In genomic region chr7:116323331-116323964, GRCm38 (mm10) we compare ENCODE assay signal across 8 mouse cellular contexts. TPM values are rescaled to one million over a fixed set of nuclear protein-coding genes. Genes with fewer than 3 reads are reported as not detected.
DNase-seq lines count a peak whose midpoint lies in the region; ATAC-seq and TF ChIP-seq lines count a peak whose summit lies in the region.

No protein-coding gene starts in this region.

- no peaks in the 10 kb centered on the region for H3K4me1 ChIP-seq in testis, adult 2 months (ENCODE audit: control insufficient read depth, insufficient read depth, low read length)
- H3K4me1 ChIP-seq in intestine, embryonic 14.5 days (replicated peaks; ENCODE audit: control insufficient read depth, insufficient read depth, low read length), result no peaks in the 10 kb centered on the region
- H3K4me1 ChIP-seq in limb, embryonic 13.5 days, result no peaks in the 10 kb centered on the region
- H3K4me1 ChIP-seq in midbrain, embryonic 12.5 days, result no peaks in the 10 kb centered on the region

- no peak overlapping the region for H3K27ac ChIP-seq in testis, adult 2 months (ENCODE audit: control insufficient read depth, insufficient read depth, low read depth, low read length)
- no peak overlapping the region for H3K27ac ChIP-seq in intestine, embryonic 14.5 days (ENCODE audit: low read depth)
- H3K27ac ChIP-seq in limb, embryonic 13.5 days, result no peak overlapping the region
- H3K27ac ChIP-seq in midbrain, embryonic 12.5 days (replicated peaks), result no peak overlapping the region

- DNase-seq in testis, postnatal 14 days (ENCODE audit: low spot score), result no peak
- DNase-seq in cerebellum, postnatal 4 days (ENCODE audit: low spot score in 2 of 2), result peak; percentile 61 to 81
- DNase-seq in gastrocnemius, postnatal 10 days, result peak; percentile 74
- peak; percentile 76 for DNase-seq in intestine, embryonic 14.5 days (ENCODE audit: low spot score)
- DNase-seq in splenic B cell, adult 2 months (ENCODE audit: low read depth, low spot score), result peak; percentile 61

- peak; percentile 77 for ATAC-seq in intestine, embryonic 14.5 days (replicated peaks; ENCODE audit: low FRiP score, low TSS enrichment, low read depth)
- 0 out of 2 replicates have a peak, but pooled peaks have one; percentile 61 for ATAC-seq in limb, embryonic 13.5 days (ENCODE audit: low FRiP score, low read depth)
- ATAC-seq in midbrain, embryonic 12.5 days (ENCODE audit: low FRiP score, low read depth), result peak; percentile 74

- H3K9ac ChIP-seq in intestine, embryonic 14.5 days (ENCODE audit: low read length), result no peak overlapping the region
- no peak overlapping the region for H3K9ac ChIP-seq in limb, embryonic 13.5 days
- H3K9ac ChIP-seq in midbrain, embryonic 12.5 days (replicated peaks), result no peak overlapping the region

- H3K4me2 ChIP-seq in intestine, embryonic 14.5 days (ENCODE audit: low read length), result no peak overlapping the region
- H3K4me2 ChIP-seq in limb, embryonic 13.5 days (replicated peaks), result peak overlapping the region; percentile 30
- H3K4me2 ChIP-seq in midbrain, embryonic 12.5 days (replicated peaks), result no peak overlapping the region

- TF ChIP-seq CTCF in testis, adult 2 months (IDR thresholded peaks at IDR 0.05; ENCODE audit: control insufficient read depth, insufficient read depth, insufficient replicate concordance, low read depth, low read length), result peak; percentile 61; the same call in 1 of the 2 replicates

- TF ChIP-seq POLR2A in testis, adult 2 months (IDR thresholded peaks at IDR 0.05; ENCODE audit: control insufficient read depth, low read depth, low read length), result no peak

- WGBS in intestine, embryonic 14.5 days, result 30% methylated on average over 10 of the region's 10 CpGs
- WGBS in limb, embryonic 13.5 days, result 33% methylated on average over 10 of the region's 10 CpGs
- whole genome bisulfite sequencing in midbrain, embryonic 12.5 days, result 32% methylated on average over 10 of the region's 10 CpGs

- no peaks in the 10 kb centered on the region for H3K36me3 ChIP-seq in testis, adult 2 months (ENCODE audit: control insufficient read depth, insufficient read depth, low read length)
- 0 out of 2 replicates have a peak, but pooled peaks cover 3% of the 10 kb centered on the region for H3K36me3 ChIP-seq in intestine, embryonic 14.5 days (ENCODE audit: control insufficient read depth, insufficient read depth, low read length)
- H3K36me3 ChIP-seq in limb, embryonic 13.5 days, result 0 out of 2 replicates have a peak, but pooled peaks cover 3% of the 10 kb centered on the region
- peaks cover 2% of the 10 kb centered on the region; the same call in 1 of the 2 replicates for H3K36me3 ChIP-seq in midbrain, embryonic 12.5 days
- H3K36me3 ChIP-seq in splenic B cell, adult 2 months (ENCODE audit: control insufficient read depth, insufficient read depth, low read length, poor library complexity, severe bottlenecking), result no peaks in the 10 kb centered on the region

- H3K27me3 ChIP-seq in testis, adult 2 months (ENCODE audit: control insufficient read depth, insufficient read depth, low read length), result no peaks in the 10 kb centered on the region
- H3K27me3 ChIP-seq in intestine, embryonic 14.5 days (replicated peaks; ENCODE audit: control insufficient read depth, insufficient read depth, low read length), result no peaks in the 10 kb centered on the region
- no peaks in the 10 kb centered on the region for H3K27me3 ChIP-seq in limb, embryonic 13.5 days
- no peaks in the 10 kb centered on the region for H3K27me3 ChIP-seq in midbrain, embryonic 12.5 days
- H3K27me3 ChIP-seq in splenic B cell, adult 2 months (ENCODE audit: control insufficient read depth, insufficient read depth, low read length, poor library complexity, severe bottlenecking), result no peaks in the 10 kb centered on the region

- H3K9me3 ChIP-seq in intestine, embryonic 14.5 days (ENCODE audit: control insufficient read depth, low read length), result no peaks in the 10 kb centered on the region
- no peaks in the 10 kb centered on the region for H3K9me3 ChIP-seq in limb, embryonic 13.5 days
- no peaks in the 10 kb centered on the region for H3K9me3 ChIP-seq in midbrain, embryonic 12.5 days

- H3K4me3 ChIP-seq in testis, adult 2 months (ENCODE audit: control insufficient read depth, low read depth, low read length), result no peak overlapping the region
- no peak overlapping the region for H3K4me3 ChIP-seq in intestine, embryonic 14.5 days (ENCODE audit: low read depth, low read length)
- H3K4me3 ChIP-seq in limb, embryonic 13.5 days, result no peak overlapping the region
- H3K4me3 ChIP-seq in midbrain, embryonic 12.5 days, result no peak overlapping the region

RNA-seq across cellular contexts. Expression of gene Rps13, which starts 10.5 kb away (rescaled TPM):
- 198 and 308 TPM in 2 replicates for polyA plus RNA-seq in testis, adult 2 months (2012; rRNA removed)
- total RNA-seq in gastrocnemius, postnatal 10 days (2021), result 100 to 1,000 TPM; 384 to 414 TPM
- 1,010 and 1,152 TPM in 2 replicates for polyA plus RNA-seq in intestine, embryonic 14.5 days (2014; fragmentation: Nextera tagmentation; extraction: Ambion mirVana)
- 761 and 830 TPM in 2 replicates for polyA plus RNA-seq in limb, embryonic 13.5 days (2015; fragmentation: Nextera tagmentation; extraction: Ambion mirVana)
- polyA plus RNA-seq in midbrain, embryonic 12.5 days (2016; fragmentation: Nextera tagmentation; extraction: Ambion mirVana), result 605 and 651 TPM in 2 replicates

RNA-seq across cellular contexts. Expression of gene Plekha7, which starts 15.3 kb away (rescaled TPM):
- polyA plus RNA-seq in testis, adult 2 months (2012; rRNA removed), result 3.4 and 6.0 TPM in 2 replicates
- total RNA-seq in gastrocnemius, postnatal 10 days (2021), result 1 to 10 TPM; 2.6 to 3.2 TPM
- polyA plus RNA-seq in intestine, embryonic 14.5 days (2014; fragmentation: Nextera tagmentation; extraction: Ambion mirVana), result 10.7 and 10.8 TPM in 2 replicates
- 7.3 and 9.7 TPM in 2 replicates for polyA plus RNA-seq in limb, embryonic 13.5 days (2015; fragmentation: Nextera tagmentation; extraction: Ambion mirVana)
- 17.3 and 21.2 TPM in 2 replicates for polyA plus RNA-seq in midbrain, embryonic 12.5 days (2016; fragmentation: Nextera tagmentation; extraction: Ambion mirVana)
